Mouse (Mus musculus) liver, adult 2 months (tissue): ENCODE measurements at regions not wholly inside any gene's neighbourhood (a gene's known extent, or its start where the extent isn't known, plus 50 kb on each side); places are given as distances from the start of the nearest gene placed in this dataset.

ENCODE experiments used
- CTCF ChIP-seq: fragments of 200-500 bp; IDR thresholded peaks from 2 replicates; pipeline ENCODE4 v1.5.1; 2011; ENCODE audit warnings: low read depth, low read length, control low read depth
- POLR2A ChIP-seq: fragments of 200-500 bp; IDR thresholded peaks from 2 replicates; pipeline ENCODE4 v1.6.1; 2011; ENCODE audit warnings: low read length, control low read depth; ENCODE audit not compliant: insufficient read depth; ENCODE audit errors: extremely low read depth

DNA sequence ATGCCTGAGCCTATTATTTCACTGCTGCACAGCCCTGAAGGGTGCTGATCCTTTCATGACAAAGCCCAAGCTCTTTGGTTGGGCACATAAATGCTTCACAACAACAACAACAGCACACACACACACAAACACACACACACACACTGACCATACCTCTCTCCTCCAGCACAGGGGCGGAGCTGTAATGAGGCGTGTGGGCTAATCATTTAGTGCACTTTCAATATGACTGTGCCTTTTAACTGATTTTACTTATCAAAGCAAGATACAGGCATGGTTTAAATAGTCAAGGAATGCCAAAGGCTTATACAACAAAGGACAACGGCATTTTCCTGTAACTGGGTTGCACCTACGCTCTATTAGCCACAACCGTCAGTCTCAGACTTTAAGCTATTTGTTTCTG, 61.1 kb upstream of the Foxn2 start:
- TF ChIP-seq POLR2A (no peak), CTCF (no peak)
